Mouse (Mus musculus): Measurements from ENCODE around the gene Cox4i2. TPM values are rescaled to one million over a fixed set of nuclear protein-coding genes. Genes with fewer than 3 reads are reported as not detected.

Cox4i2 gene
- polyA plus RNA-seq, 1 experiment, result 6.9 TPM

- Histone ChIP-seq H3K4me1 (ENCODE audit: control insufficient read depth, insufficient read depth, low read length) (peaks cover 11% of the 10 kb centered on the region), H3K4me3 (ENCODE audit: insufficient read depth, low read length) (no peak overlapping the region), H3K27ac (ENCODE audit: insufficient read depth, low read length) (no peak overlapping the region)
- TF ChIP-seq CTCF (IDR thresholded peaks at IDR 0.05; ENCODE audit: extremely low read depth, insufficient read depth, low read length), result no peak
- TF ChIP-seq POLR2A (IDR thresholded peaks at IDR 0.05; ENCODE audit: extremely low read depth, insufficient read depth, low read length), result no peak
These were observed 48.3 kb downstream of the Cox4i2 start for GRCm38 (mm10) chr2:152802303-152802702.

- Histone ChIP-seq H3K4me1 (ENCODE audit: control insufficient read depth, insufficient read depth, low read length) (peaks cover 11% of the 10 kb centered on the region), H3K27ac (ENCODE audit: insufficient read depth, low read length) (no peak overlapping the region), H3K4me3 (ENCODE audit: insufficient read depth, low read length) (no peak overlapping the region)
- TF ChIP-seq CTCF (IDR thresholded peaks at IDR 0.05; ENCODE audit: extremely low read depth, insufficient read depth, low read length), result no peak
- TF ChIP-seq POLR2A (IDR thresholded peaks at IDR 0.05; ENCODE audit: extremely low read depth, insufficient read depth, low read length), result no peak
These were observed 49.1 kb downstream of the Cox4i2 start for GRCm38 (mm10) chr2:152803081-152803480.

- no peak for TF ChIP-seq POLR2A (IDR thresholded peaks at IDR 0.05; ENCODE audit: extremely low read depth, insufficient read depth, low read length)
- no peak for TF ChIP-seq CTCF (IDR thresholded peaks at IDR 0.05; ENCODE audit: extremely low read depth, insufficient read depth, low read length)
- peaks cover 11% of the 10 kb centered on the region for H3K4me1 ChIP-seq (ENCODE audit: control insufficient read depth, insufficient read depth, low read length)
- peak overlapping the region; percentile 53; the same call in 1 of the 2 replicates for H3K27ac ChIP-seq (ENCODE audit: insufficient read depth, low read length)
- H3K4me3 ChIP-seq (ENCODE audit: insufficient read depth, low read length), result no peak overlapping the region
These were observed 50.6 kb downstream of the Cox4i2 start for GRCm38 (mm10) chr2:152804408-152805110.

GRCm38 (mm10) chr2:152805111-152805490 is 51.1 kb downstream of the Cox4i2 start:
- no peak overlapping the region for H3K4me3 ChIP-seq (ENCODE audit: insufficient read depth, low read length)
- TF ChIP-seq POLR2A (IDR thresholded peaks at IDR 0.05; ENCODE audit: extremely low read depth, insufficient read depth, low read length), result no peak
- TF ChIP-seq CTCF (IDR thresholded peaks at IDR 0.05; ENCODE audit: extremely low read depth, insufficient read depth, low read length), result no peak
- H3K4me1 ChIP-seq (ENCODE audit: control insufficient read depth, insufficient read depth, low read length), result peaks cover 9% of the 10 kb centered on the region
- H3K27ac ChIP-seq (ENCODE audit: insufficient read depth, low read length), result 0 out of 2 replicates have a peak overlapping the region, but pooled peaks have one; percentile 57

GRCm38 (mm10) chr2:152806037-152806436 is 52.1 kb downstream of the Cox4i2 start:
- no peak overlapping the region for H3K4me3 ChIP-seq (ENCODE audit: insufficient read depth, low read length)
- TF ChIP-seq CTCF (IDR thresholded peaks at IDR 0.05; ENCODE audit: extremely low read depth, insufficient read depth, low read length), result no peak
- TF ChIP-seq POLR2A (IDR thresholded peaks at IDR 0.05; ENCODE audit: extremely low read depth, insufficient read depth, low read length), result no peak
- H3K27ac ChIP-seq (ENCODE audit: insufficient read depth, low read length), result no peak overlapping the region
- H3K4me1 ChIP-seq (ENCODE audit: control insufficient read depth, insufficient read depth, low read length), result peaks cover 9% of the 10 kb centered on the region

- no peak overlapping the region for H3K27ac ChIP-seq (ENCODE audit: insufficient read depth, low read length)
- TF ChIP-seq POLR2A (IDR thresholded peaks at IDR 0.05; ENCODE audit: extremely low read depth, insufficient read depth, low read length) (no peak), CTCF (IDR thresholded peaks at IDR 0.05; ENCODE audit: extremely low read depth, insufficient read depth, low read length) (no peak)
- H3K4me3 ChIP-seq (ENCODE audit: insufficient read depth, low read length), result no peak overlapping the region
These were observed 54.2 kb downstream of the Cox4i2 start for GRCm38 (mm10) chr2:152808178-152808577.

GRCm38 (mm10) chr2:152810158-152810941 is 56.4 kb downstream of the Cox4i2 start:
- TF ChIP-seq CTCF (IDR thresholded peaks at IDR 0.05; ENCODE audit: extremely low read depth, insufficient read depth, low read length) (no peak), POLR2A (IDR thresholded peaks at IDR 0.05; ENCODE audit: extremely low read depth, insufficient read depth, low read length) (no peak)
- H3K4me3 ChIP-seq (ENCODE audit: insufficient read depth, low read length), result no peak overlapping the region
- H3K4me1 ChIP-seq (ENCODE audit: control insufficient read depth, insufficient read depth, low read length), result peaks cover 9% of the 10 kb centered on the region
- H3K27ac ChIP-seq (ENCODE audit: insufficient read depth, low read length), result peak overlapping the region; percentile 74

More at GRCm38 (mm10) chr2:152808178-152808577, 54.2 kb downstream of the Cox4i2 start:
- peaks cover 11% of the 10 kb centered on the region; the same call in 1 of the 2 replicates for H3K4me1 ChIP-seq (ENCODE audit: control insufficient read depth, insufficient read depth, low read length)

GRCm38 (mm10) chr2:152811336-152812165 is 57.6 kb downstream of the Cox4i2 start:
- H3K4me3 ChIP-seq (ENCODE audit: insufficient read depth, low read length), result no peak overlapping the region
- H3K4me1 ChIP-seq (ENCODE audit: control insufficient read depth, insufficient read depth, low read length), result peaks cover 13% of the 10 kb centered on the region
- TF ChIP-seq POLR2A (IDR thresholded peaks at IDR 0.05; ENCODE audit: extremely low read depth, insufficient read depth, low read length), result no peak
- no peak for TF ChIP-seq CTCF (IDR thresholded peaks at IDR 0.05; ENCODE audit: extremely low read depth, insufficient read depth, low read length)
- H3K27ac ChIP-seq (ENCODE audit: insufficient read depth, low read length), result peak overlapping the region; percentile 74

- Histone ChIP-seq H3K27ac (ENCODE audit: insufficient read depth, low read length) (peak overlapping the region; percentile 19; the same call in 1 of the 2 replicates), H3K4me3 (ENCODE audit: insufficient read depth, low read length) (no peak overlapping the region), H3K4me1 (ENCODE audit: control insufficient read depth, insufficient read depth, low read length) (peaks cover 21% of the 10 kb centered on the region)
- TF ChIP-seq CTCF (IDR thresholded peaks at IDR 0.05; ENCODE audit: extremely low read depth, insufficient read depth, low read length) (no peak), POLR2A (IDR thresholded peaks at IDR 0.05; ENCODE audit: extremely low read depth, insufficient read depth, low read length) (no peak)
These were observed 59.3 kb downstream of the Cox4i2 start for GRCm38 (mm10) chr2:152813232-152813631.
